Mouse (Mus musculus) erythroblast, embryonic 14.5 days (primary cell): ENCODE measurements around the gene Stx11. TPM values are rescaled to one million over a fixed set of nuclear protein-coding genes. Genes with fewer than 3 reads are reported as not detected.
A peak's percentile ranks its signal among the peaks of the same experiment; 100 is the strongest.

ENCODE experiments used
- H3K27me3 ChIP-seq: 2 replicates; pipeline ENCODE4 v1.6.1; 2012; ENCODE audit warnings: inconsistent platforms; ENCODE audit not compliant: control insufficient read depth
- H3K36me3 ChIP-seq: 2 replicates; pipeline ENCODE4 v1.6.1; 2012; ENCODE audit warnings: mild to moderate bottlenecking, inconsistent platforms; ENCODE audit not compliant: control insufficient read depth
- H3K4me1 ChIP-seq: 2 replicates; pipeline ENCODE4 v1.6.1; 2012; ENCODE audit warnings: inconsistent platforms; ENCODE audit not compliant: control insufficient read depth
- H3K4me3 ChIP-seq: replicated peaks from 2 replicates; pipeline ENCODE3; 2012; ENCODE audit warnings: moderate library complexity, mild to moderate bottlenecking, inconsistent platforms
- H3K9me3 ChIP-seq: 2 replicates; pipeline ENCODE4 v1.6.1; 2012; ENCODE audit warnings: low read length, inconsistent platforms, mixed read lengths; ENCODE audit not compliant: control insufficient read depth
- GATA1 ChIP-seq: IDR thresholded peaks from 2 replicates; pipeline ENCODE4 v1.6.1; 2012; ENCODE audit warnings: low read length, inconsistent platforms, mixed read lengths
- TAL1 ChIP-seq: IDR thresholded peaks from 3 replicates; pipeline ENCODE4 v1.6.1; 2012; ENCODE audit warnings: low read length, inconsistent platforms, mixed read lengths
- polyA plus RNA-seq: library from polyadenylated mRNA; stranded (reverse); fragments of >175 nt; gene quantifications from 2 replicates; pipeline ENCODE4 v1.2.3, GENCODE M21; 2012

Gene Stx11
- 0.52 and 1.2 TPM in 2 replicates for polyA plus RNA-seq

- Histone ChIP-seq H3K9me3 (peaks cover 3% of the 10 kb centered on the region), H3K27me3 (no peaks in the 10 kb centered on the region; the same call in 1 of the 2 replicates), H3K36me3 (peaks cover 16% of the 10 kb centered on the region), H3K4me1 (peaks cover 36% of the 10 kb centered on the region), H3K4me3 (peak within 1 kb of the TSS; percentile 87)
- TF ChIP-seq TAL1: no peak
- TF ChIP-seq GATA1: no peak
These were observed at the start of gene Stx11 for GRCm38 (mm10) chr10:12964151-12965075. TSS of gene Stx11 (minus strand) at chr10:12964298.

- H3K4me3 ChIP-seq: peak overlapping the region; percentile 99
- no peaks in the 10 kb centered on the region for H3K9me3 ChIP-seq
- H3K4me1 ChIP-seq: peaks cover 40% of the 10 kb centered on the region
- H3K36me3 ChIP-seq: peaks cover 13% of the 10 kb centered on the region
- no peak for TF ChIP-seq GATA1
- TF ChIP-seq TAL1: no peak
- no peaks in the 10 kb centered on the region for H3K27me3 ChIP-seq
These were observed 44.6 kb upstream of the Stx11 start for GRCm38 (mm10) chr10:13008737-13009121.

- no peaks in the 10 kb centered on the region for H3K27me3 ChIP-seq
- H3K4me3 ChIP-seq: peak overlapping the region; percentile 99
- peaks cover 36% of the 10 kb centered on the region for H3K4me1 ChIP-seq
- no peak for TF ChIP-seq TAL1
- TF ChIP-seq GATA1: no peak
- H3K9me3 ChIP-seq: no peaks in the 10 kb centered on the region
- H3K36me3 ChIP-seq: peaks cover 13% of the 10 kb centered on the region
These were observed 44.0 kb upstream of the Stx11 start for GRCm38 (mm10) chr10:13007876-13008736.

GRCm38 (mm10) chr10:13005043-13005442, 40.9 kb upstream of the Stx11 start, which contains the start of gene Sf3b5:
TSS of gene Sf3b5 (plus strand) at chr10:13005343.
- H3K27me3 ChIP-seq: no peaks in the 10 kb centered on the region
- peaks cover 5% of the 10 kb centered on the region for H3K36me3 ChIP-seq
- no peaks in the 10 kb centered on the region for H3K9me3 ChIP-seq
- TF ChIP-seq TAL1 (no peak), GATA1 (no peak)
- no peak within 1 kb of the TSS for H3K4me3 ChIP-seq
- peaks cover 27% of the 10 kb centered on the region for H3K4me1 ChIP-seq

- Histone ChIP-seq H3K4me3 (no peak overlapping the region), H3K4me1 (peaks cover 7% of the 10 kb centered on the region), H3K9me3 (no peaks in the 10 kb centered on the region), H3K27me3 (no peaks in the 10 kb centered on the region), H3K36me3 (no peaks in the 10 kb centered on the region)
- TF ChIP-seq GATA1 (no peak), TAL1 (no peak)
These were observed 32.8 kb upstream of the Stx11 start for GRCm38 (mm10) chr10:12996736-12997477.

- H3K27me3 ChIP-seq: no peaks in the 10 kb centered on the region
- TF ChIP-seq TAL1 (no peak), GATA1 (no peak)
- H3K4me1 ChIP-seq: peaks cover 7% of the 10 kb centered on the region
- H3K9me3 ChIP-seq: no peaks in the 10 kb centered on the region
- H3K4me3 ChIP-seq: no peak overlapping the region
- no peaks in the 10 kb centered on the region for H3K36me3 ChIP-seq
These were observed 29.4 kb upstream of the Stx11 start for GRCm38 (mm10) chr10:12993411-12994039.

- Histone ChIP-seq H3K4me1 (peaks cover 14% of the 10 kb centered on the region), H3K4me3 (no peak overlapping the region), H3K36me3 (no peaks in the 10 kb centered on the region), H3K9me3 (no peaks in the 10 kb centered on the region), H3K27me3 (no peaks in the 10 kb centered on the region)
- TF ChIP-seq GATA1 (no peak), TAL1 (no peak)
These were observed 27.9 kb upstream of the Stx11 start for GRCm38 (mm10) chr10:12991953-12992352.

GRCm38 (mm10) chr10:12986943-12987342, 22.8 kb upstream of the Stx11 start:
- H3K4me3 ChIP-seq: no peak overlapping the region
- H3K36me3 ChIP-seq: no peaks in the 10 kb centered on the region
- no peaks in the 10 kb centered on the region for H3K9me3 ChIP-seq
- TF ChIP-seq TAL1: no peak
- TF ChIP-seq GATA1: no peak
- H3K27me3 ChIP-seq: no peaks in the 10 kb centered on the region
- peaks cover 13% of the 10 kb centered on the region for H3K4me1 ChIP-seq
